Mouse (Mus musculus) midbrain, embryonic 16.5 days (tissue): ENCODE data around the gene Efemp1. TPM values are rescaled to one million over a fixed set of nuclear protein-coding genes. Genes with fewer than 3 reads are reported as not detected.

Experiments used
- ATAC-seq: fragments of 200-750 bp; cut with Nextera tagmentation; 2 replicates; pipeline ENCODE4 v1.8.0; 2017; ENCODE audit warnings: moderate TSS enrichment
- H3K27ac ChIP-seq: fragments of 300-500 bp; sonication (generic); 2 replicates; pipeline ENCODE4 v1.5.1; 2014; ENCODE audit warnings: mild to moderate bottlenecking, low read length, mixed read lengths
- H3K27me3 ChIP-seq: fragments of 300-500 bp; sonication (generic); 2 replicates; pipeline ENCODE4 v1.6.1; 2014; ENCODE audit warnings: low read depth, low read length, mixed read lengths; ENCODE audit not compliant: control insufficient read depth, insufficient read depth
- H3K36me3 ChIP-seq: fragments of 300-500 bp; sonication (generic); 2 replicates; pipeline ENCODE4 v1.6.1; 2014; ENCODE audit warnings: mild to moderate bottlenecking, low read length, moderate library complexity, mixed read lengths; ENCODE audit not compliant: control insufficient read depth, insufficient read depth
- H3K4me1 ChIP-seq: fragments of 300-500 bp; sonication (generic); 2 replicates; pipeline ENCODE4 v1.6.1; 2014; ENCODE audit warnings: mild to moderate bottlenecking, low read length, mixed read lengths; ENCODE audit not compliant: control insufficient read depth, insufficient read depth
- H3K4me2 ChIP-seq: fragments of 300-500 bp; sonication (generic); 2 replicates; pipeline ENCODE4 v1.6.1; 2014; ENCODE audit warnings: mild to moderate bottlenecking, low read length, mixed read lengths
- H3K4me3 ChIP-seq: fragments of 300-500 bp; sonication (generic); 2 replicates; pipeline ENCODE4 v1.5.1; 2014; ENCODE audit warnings: low read depth, mild to moderate bottlenecking, low read length, moderate library complexity, mixed read lengths
- H3K9ac ChIP-seq: fragments of 300-500 bp; sonication (generic); 2 replicates; pipeline ENCODE4 v1.6.1; 2014; ENCODE audit warnings: low read depth, low read length, mixed read lengths
- H3K9me3 ChIP-seq: fragments of 300-500 bp; sonication (generic); replicated peaks from 2 replicates; pipeline ENCODE4 v1.6.1; 2014; ENCODE audit warnings: mild to moderate bottlenecking, low read length, mixed read lengths; ENCODE audit not compliant: control insufficient read depth, poor library complexity, severe bottlenecking
- WGBS: fragments of 180-500 bp; shearing (Covaris S2); extraction: QIAGEN DNeasy Blood & Tissue Kit; methylation state at CpG from one replicate; pipeline ENCODE4 v1.1.7; 2014; 5-methylcytosine and 5-hydroxymethylcytosine counted together
- polyA plus RNA-seq: library from polyadenylated mRNA; unstranded; fragments of >200 nt; fragmentation: Nextera tagmentation; extraction: Ambion mirVana; gene quantifications from 2 replicates; pipeline ENCODE4 v1.2.1, GENCODE M21; 2015

Gene Efemp1
- polyA plus RNA-seq, 1 experiment from 2014 or later: 4.6 TPM

GRCm38 (mm10) chr11:28961381-28961780 lies 108.4 kb downstream of the Efemp1 start:
- Histone ChIP-seq H3K4me1 (no peaks in the 10 kb centered on the region), H3K36me3 (no peaks in the 10 kb centered on the region), H3K4me2 (no peak overlapping the region), H3K27ac (no peak overlapping the region), H3K4me3 (no peak overlapping the region), H3K9ac (no peak overlapping the region), H3K9me3 (no peaks in the 10 kb centered on the region; the same call in 1 of the 2 replicates), H3K27me3 (no peaks in the 10 kb centered on the region)
- 95% methylated on average over 1 of the region's 1 CpGs for WGBS
- no peak for ATAC-seq
